In the genomic region with DNA sequence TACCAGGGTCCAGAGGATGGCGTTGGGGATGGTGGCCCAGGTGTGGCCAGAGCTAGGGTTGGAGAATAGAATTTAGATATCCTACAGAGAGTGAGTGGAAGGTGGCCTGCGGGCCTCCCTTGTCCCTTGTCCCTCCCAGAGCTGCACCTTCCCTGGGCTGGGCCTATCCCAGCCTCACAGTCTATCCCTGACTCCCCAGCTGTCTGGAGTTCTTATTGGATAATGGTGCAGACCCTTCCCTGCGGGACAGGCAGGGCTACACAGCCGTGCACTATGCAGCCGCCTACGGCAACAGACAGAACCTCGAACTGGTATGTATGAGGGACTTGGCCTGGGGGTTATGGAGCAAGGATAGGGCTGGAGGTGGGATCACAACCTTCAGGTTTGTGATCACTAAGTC, we compare ENCODE assay signal across 17 mouse cellular contexts. TPM values are rescaled to one million over a fixed set of nuclear protein-coding genes. Genes with fewer than 3 reads are reported as not detected.
"Had no signal": no experiment of that assay in that cellular context is flagged by ENCODE, and none has a peak within 500 bp of the region (broad histone marks: within the 10 kb centered on the region; RNA-seq: fewer than 3 reads in every experiment).

No protein-coding gene starts in this region.

- H3K4me1 ChIP-seq: kidney, embryonic 15.5 days; limb, embryonic 13.5 days; midbrain, embryonic 10.5 days had no signal

- ATAC-seq: midbrain, embryonic 16.5 days had no signal

- H3K4me3 ChIP-seq: kidney, embryonic 15.5 days; limb, embryonic 13.5 days; midbrain, embryonic 10.5 days had no signal

- H3K27me3 ChIP-seq: kidney, embryonic 15.5 days; limb, embryonic 13.5 days had no signal

- H3K27ac ChIP-seq: kidney, embryonic 15.5 days; limb, embryonic 13.5 days; liver, embryonic 14.5 days; midbrain, embryonic 10.5 days; stomach, postnatal 0 days had no signal

- DNase-seq: kidney, adult 2 months; kidney, postnatal 36 days; layer of hippocampus, adult 9-11 months; layer of hippocampus, postnatal 36 days; lung, adult 18-20 months; lung, postnatal 10 days; lung, postnatal 4 days; thymus, adult 2 months; thymus, postnatal 25 days had no signal

- H3K4me2 ChIP-seq: kidney, embryonic 15.5 days; limb, embryonic 13.5 days had no signal

- H3K9me3 ChIP-seq: kidney, embryonic 15.5 days; limb, embryonic 13.5 days; midbrain, embryonic 10.5 days had no signal

- H3K9ac ChIP-seq: kidney, embryonic 15.5 days; limb, embryonic 13.5 days; liver, embryonic 14.5 days had no signal

RNA-seq across cellular contexts. Expression of gene Slc39a5, which starts 15.1 kb away (rescaled TPM):
- total RNA-seq: layer of hippocampus, postnatal 36 days; megakaryocyte, adult 5-6 weeks had no signal
- polyA plus RNA-seq: midbrain, embryonic 16.5 days; urinary bladder, adult 2 months had no signal
